Mouse (Mus musculus) myocyte (in vitro differentiated cells): ENCODE measurements around the gene Mfrp. TPM values are rescaled to one million over a fixed set of nuclear protein-coding genes. Genes with fewer than 3 reads are reported as not detected.

ENCODE experiments used
- H3K27me3 ChIP-seq: one replicate; pipeline ENCODE4 v1.6.1; 2011; ENCODE audit not compliant: control insufficient read depth, insufficient read depth, insufficient read length
- H3K36me3 ChIP-seq: one replicate; pipeline ENCODE4 v1.6.1; 2011; ENCODE audit not compliant: control insufficient read depth, insufficient read depth
- H3K4me2 ChIP-seq: one replicate; pipeline ENCODE4 v1.6.1; 2011; ENCODE audit warnings: low read depth, control low read depth
- H3K4me3 ChIP-seq: one replicate; pipeline ENCODE4 v1.5.1; 2011; ENCODE audit warnings: mild to moderate bottlenecking, control low read depth, moderate library complexity
- H3K79me2 ChIP-seq: one replicate; pipeline ENCODE4 v1.6.1; 2011; ENCODE audit not compliant: control insufficient read depth, insufficient read depth
- H3ac ChIP-seq: one replicate; pipeline ENCODE4 v1.6.1; 2011; ENCODE audit not compliant: control insufficient read depth, insufficient read length
- E2F4 ChIP-seq: IDR thresholded peaks from one replicate; pipeline ENCODE4 v1.6.1; 2011; ENCODE audit warnings: mild to moderate bottlenecking, control low read depth, moderate library complexity; ENCODE audit not compliant: insufficient read depth
- MAX ChIP-seq: IDR thresholded peaks from one replicate; pipeline ENCODE4 v1.6.1; 2011; ENCODE audit warnings: low read depth, mild to moderate bottlenecking, control low read depth
- MYOD1 ChIP-seq, 3 experiments: IDR thresholded peaks; one replicate each; pipeline ENCODE4 v1.6.1; 2011; ENCODE audit warnings: control low read depth in 2 of 3, low read depth in 2 of 3, mild to moderate bottlenecking in 2 of 3, moderate library complexity in 1 of 3; ENCODE audit not compliant: insufficient read length in 2 of 3, control insufficient read depth in 1 of 3
- MYOG ChIP-seq, 3 experiments: IDR thresholded peaks; one replicate each; pipeline ENCODE4 v1.6.1; 2011; ENCODE audit warnings: control low read depth in 2 of 3, low read depth in 2 of 3, mild to moderate bottlenecking in 2 of 3; ENCODE audit not compliant: insufficient read length in 2 of 3, control insufficient read depth in 1 of 3, insufficient read depth in 1 of 3
- POLR2A ChIP-seq: IDR thresholded peaks from one replicate; pipeline ENCODE4 v1.6.1; 2011; ENCODE audit warnings: low read depth, mild to moderate bottlenecking, control low read depth, moderate library complexity; ENCODE audit not compliant: insufficient read length
- POLR2AphosphoS2 ChIP-seq: IDR thresholded peaks from one replicate; pipeline ENCODE4 v1.6.1; 2011; ENCODE audit warnings: low read depth, control low read depth; ENCODE audit not compliant: insufficient read length
- REST ChIP-seq: IDR thresholded peaks from one replicate; pipeline ENCODE4 v1.6.1; 2011; ENCODE audit warnings: mild to moderate bottlenecking, control low read depth, moderate library complexity; ENCODE audit not compliant: insufficient read depth, insufficient read length
- SRF ChIP-seq: IDR thresholded peaks from one replicate; pipeline ENCODE4 v1.6.1; 2011; ENCODE audit warnings: low read depth; ENCODE audit not compliant: control insufficient read depth, insufficient read length
- TCF12 ChIP-seq: IDR thresholded peaks from one replicate; pipeline ENCODE4 v1.6.1; 2011; ENCODE audit warnings: mild to moderate bottlenecking, control low read depth; ENCODE audit not compliant: poor library complexity, insufficient read depth, severe bottlenecking
- TCF3 ChIP-seq: IDR thresholded peaks from one replicate; pipeline ENCODE4 v1.6.1; 2011; ENCODE audit warnings: low read depth, control low read depth; ENCODE audit not compliant: insufficient read length
- polyA plus RNA-seq: library from polyadenylated mRNA; unstranded; fragments of >200 nt; fragmentation: generic; extraction: Trizol; gene quantifications from one replicate; pipeline ENCODE4 v1.2.1, GENCODE M21; 2012; ENCODE audit warnings: missing spikeins

Mfrp gene
- polyA plus RNA-seq, 1 experiment, result 0.01 TPM

- Histone ChIP-seq H3K27me3 (no peaks in the 10 kb centered on the region), H3K79me2 (peaks cover 25% of the 10 kb centered on the region), H3K36me3 (no peaks in the 10 kb centered on the region), H3K4me2 (peak within 1 kb of the TSS; percentile 68), H3ac (peak within 1 kb of the TSS; percentile 94), H3K4me3 (peak within 1 kb of the TSS; percentile 45)
- TF ChIP-seq TCF3 (no peak), SRF (peak; percentile 17), POLR2A (peak; percentile 75), POLR2AphosphoS2 (peak; percentile 49), E2F4 (peak; percentile 85)
Observed at GRCm38 (mm10) chr9:44113105-44113789, 11.7 kb downstream of the Mfrp start, which contains the start of the genes Gm49380 and Rnf26. Gene Gm49380 (minus strand): TSS chr9:44113500. Gene Rnf26 (minus strand): TSS chr9:44113517.

- no peak overlapping the region for H3K4me2 ChIP-seq
- H3K79me2 ChIP-seq, result peaks cover 13% of the 10 kb centered on the region
- H3K27me3 ChIP-seq, result no peaks in the 10 kb centered on the region
- H3ac ChIP-seq, result no peak overlapping the region
- no peaks in the 10 kb centered on the region for H3K36me3 ChIP-seq
- H3K4me3 ChIP-seq, result no peak overlapping the region
- TF ChIP-seq MYOG (IDR thresholded peaks at IDR 0.05; ENCODE audit: control insufficient read depth in 1 of 3, insufficient read depth in 1 of 3, insufficient read length in 2 of 3, low read depth in 2 of 3), result no peak
- no peak for TF ChIP-seq POLR2A
- TF ChIP-seq TCF3, result no peak
- no peak for TF ChIP-seq REST
- TF ChIP-seq MYOD1 (IDR thresholded peaks at IDR 0.05; ENCODE audit: control insufficient read depth in 1 of 3, insufficient read length in 2 of 3, low read depth in 2 of 3), result no peak
- TF ChIP-seq MAX, result no peak
- TF ChIP-seq TCF12, result no peak
Observed at GRCm38 (mm10) chr9:44114453-44114852, 12.9 kb downstream of the Mfrp start.

GRCm38 (mm10) chr9:44115599-44115998, 14.1 kb downstream of the Mfrp start:
- Histone ChIP-seq H3K27me3 (no peaks in the 10 kb centered on the region), H3K36me3 (no peaks in the 10 kb centered on the region), H3ac (no peak overlapping the region), H3K4me2 (no peak overlapping the region), H3K4me3 (no peak overlapping the region), H3K79me2 (peaks cover 2% of the 10 kb centered on the region)
- TF ChIP-seq MAX, result no peak
- no peak for TF ChIP-seq POLR2AphosphoS2

- Histone ChIP-seq H3K36me3 (no peaks in the 10 kb centered on the region), H3K4me2 (no peak overlapping the region), H3ac (no peak overlapping the region), H3K4me3 (no peak overlapping the region), H3K27me3 (no peaks in the 10 kb centered on the region), H3K79me2 (no peaks in the 10 kb centered on the region)
- TF ChIP-seq POLR2AphosphoS2, result no peak
Observed at GRCm38 (mm10) chr9:44116182-44116581, 14.7 kb downstream of the Mfrp start.

- H3K4me2 ChIP-seq, result no peak overlapping the region
- H3K4me3 ChIP-seq, result no peak overlapping the region
- H3K36me3 ChIP-seq, result no peaks in the 10 kb centered on the region
- TF ChIP-seq E2F4 (no peak), MAX (no peak)
- no peaks in the 10 kb centered on the region for H3K79me2 ChIP-seq
- no peak overlapping the region for H3ac ChIP-seq
- H3K27me3 ChIP-seq, result no peaks in the 10 kb centered on the region
Observed at GRCm38 (mm10) chr9:44119011-44119410, 17.5 kb downstream of the Mfrp start.

- no peaks in the 10 kb centered on the region for H3K79me2 ChIP-seq
Observed at GRCm38 (mm10) chr9:44119948-44120465, 18.5 kb downstream of the Mfrp start.

More at GRCm38 (mm10) chr9:44119948-44120465, 18.5 kb downstream of the Mfrp start:
- H3K4me2 ChIP-seq, result no peak overlapping the region
- TF ChIP-seq E2F4, result no peak
- no peak overlapping the region for H3ac ChIP-seq
- no peaks in the 10 kb centered on the region for H3K27me3 ChIP-seq
- no peaks in the 10 kb centered on the region for H3K36me3 ChIP-seq
- no peak overlapping the region for H3K4me3 ChIP-seq
